Comparison of ENCODE assay signal across 9 mouse cellular contexts in the genomic region with DNA sequence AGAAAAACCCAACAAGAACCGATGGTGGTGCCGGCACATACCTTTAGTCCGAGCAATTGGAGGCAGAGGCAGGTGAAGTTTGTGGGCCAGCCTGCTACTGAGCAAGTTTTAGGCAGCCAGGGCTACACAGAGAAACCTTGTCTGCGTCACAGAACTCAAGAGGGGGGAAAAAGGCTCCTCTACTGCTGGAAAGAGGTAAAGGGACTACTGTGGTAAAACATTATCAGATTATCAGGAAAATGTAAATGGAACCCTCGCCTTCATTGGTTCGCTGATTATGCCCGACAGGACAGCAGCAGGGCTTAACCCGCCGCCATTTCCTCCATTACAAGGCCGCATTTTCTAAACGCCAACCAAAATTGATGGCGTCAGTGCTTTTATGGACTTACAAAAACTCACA. TPM values are rescaled to one million over a fixed set of nuclear protein-coding genes. Genes with fewer than 3 reads are reported as not detected.
A peak's percentile ranks its signal among the peaks of the same experiment; 100 is the strongest.
DNase-seq lines count a peak whose midpoint lies in the region; ATAC-seq and TF ChIP-seq lines count a peak whose summit lies in the region.
"Had no signal": no experiment of that assay in that cellular context is flagged by ENCODE, and none has a peak within 500 bp of the region (broad histone marks: within the 10 kb centered on the region; RNA-seq: fewer than 3 reads in every experiment).

No protein-coding gene starts in this region.

- H3K9ac ChIP-seq in forebrain, embryonic 16.5 days (replicated peaks; ENCODE audit: low read depth, low read length): peak overlapping the region; percentile 39; the same call in 1 of the 2 replicates
- peak overlapping the region; percentile 26; the same call in 1 of the 2 replicates for H3K9ac ChIP-seq in intestine, postnatal 0 days (ENCODE audit: low read depth, low read length)

- H3K36me3 ChIP-seq in kidney, adult 2 months (ENCODE audit: control insufficient read depth, insufficient read depth, low read length): no peaks in the 10 kb centered on the region
- no peaks in the 10 kb centered on the region for H3K36me3 ChIP-seq in forebrain, embryonic 16.5 days (ENCODE audit: control insufficient read depth, insufficient read depth)
- no peaks in the 10 kb centered on the region for H3K36me3 ChIP-seq in intestine, postnatal 0 days (ENCODE audit: control insufficient read depth, insufficient read depth)
- H3K36me3 ChIP-seq: G1E had no signal

- peak overlapping the region; percentile 89 for H3K27ac ChIP-seq in kidney, adult 2 months (ENCODE audit: insufficient read depth, low read depth, low read length)
- H3K27ac ChIP-seq in forebrain, embryonic 16.5 days (ENCODE audit: low read length): no peak overlapping the region; the same call in 1 of the 2 replicates
- peak overlapping the region; percentile 74; the same call in 1 of the 2 replicates for H3K27ac ChIP-seq in intestine, postnatal 0 days (ENCODE audit: low read depth, low read length)

- H3K4me1 ChIP-seq in kidney, adult 2 months (ENCODE audit: control insufficient read depth, insufficient read depth, low read length): no peaks in the 10 kb centered on the region
- H3K4me1 ChIP-seq in forebrain, embryonic 16.5 days (replicated peaks; ENCODE audit: control insufficient read depth, insufficient read depth, low read length): no peaks in the 10 kb centered on the region
- H3K4me1 ChIP-seq in intestine, postnatal 0 days (replicated peaks; ENCODE audit: control insufficient read depth, insufficient read depth, low read length): no peaks in the 10 kb centered on the region

- peak overlapping the region; percentile 97 for H3K4me3 ChIP-seq in kidney, adult 2 months (ENCODE audit: insufficient read depth, low read depth, low read length)
- H3K4me3 ChIP-seq in forebrain, embryonic 16.5 days (replicated peaks; ENCODE audit: low read length): peak overlapping the region; percentile 44
- peak overlapping the region; percentile 43 for H3K4me3 ChIP-seq in intestine, postnatal 0 days (ENCODE audit: low read depth, low read length)

- peak overlapping the region; percentile 43 for H3K4me2 ChIP-seq in forebrain, embryonic 16.5 days (ENCODE audit: low read length)
- peak overlapping the region; percentile 41 for H3K4me2 ChIP-seq in intestine, postnatal 0 days (replicated peaks; ENCODE audit: low read depth)

- peak; percentile 60 for ATAC-seq in forebrain, embryonic 16.5 days
- ATAC-seq in intestine, postnatal 0 days: no peak

- no peak for TF ChIP-seq POLR2A in kidney, adult 2 months (IDR thresholded peaks at IDR 0.05; ENCODE audit: low read depth, low read length)
- TF ChIP-seq POLR2A in brain, embryonic 14.5 days (IDR thresholded peaks at IDR 0.05; ENCODE audit: borderline replicate concordance, extremely low read depth, insufficient read depth, insufficient read length, poor library complexity, severe bottlenecking): no peak

- no peak for TF ChIP-seq CTCF in kidney, adult 2 months (conservative IDR thresholded peaks at IDR 0.05; ENCODE audit: insufficient read depth, insufficient read length, low read depth, low read length)
- TF ChIP-seq CTCF in brain, embryonic 14.5 days (IDR thresholded peaks at IDR 0.05; ENCODE audit: borderline replicate concordance, extremely low read depth, insufficient read depth, insufficient read length): no peak
- no peak for TF ChIP-seq CTCF in intestine, postnatal 0 days (IDR thresholded peaks at IDR 0.05; ENCODE audit: low read depth)

- H3K27me3 ChIP-seq in kidney, adult 2 months (replicated peaks; ENCODE audit: control insufficient read depth, insufficient read depth, low read length): no peaks in the 10 kb centered on the region
- H3K27me3 ChIP-seq in forebrain, embryonic 16.5 days (replicated peaks; ENCODE audit: control insufficient read depth, insufficient read depth, low read length): no peaks in the 10 kb centered on the region
- no peaks in the 10 kb centered on the region for H3K27me3 ChIP-seq in intestine, postnatal 0 days (replicated peaks; ENCODE audit: control insufficient read depth, insufficient read depth, low read length)

- WGBS in kidney, adult 2 months: 4% methylated on average over 12 of the region's 12 CpGs
- 0% methylated on average over 10 of the region's 12 CpGs for WGBS in forebrain, embryonic 16.5 days
- WGBS in intestine, postnatal 0 days: 0% methylated on average over 6 of the region's 12 CpGs

- DNase-seq in kidney, adult 2 months: peak; percentile 59
- no peak for DNase-seq in kidney, adult 11 months
- DNase-seq in brain, embryonic 14.5 days (ENCODE audit: low read depth): peak; percentile 14
- peak; percentile 11 for DNase-seq in lung, postnatal 14 days
- peak; percentile 0 for DNase-seq in retina, postnatal 7 days (ENCODE audit: low read depth, low spot score)
- no peak for DNase-seq in left cerebral cortex, adult 11 months (ENCODE audit: low spot score)

- H3K9me3 ChIP-seq in forebrain, embryonic 16.5 days (ENCODE audit: control insufficient read depth, low read length): no peaks in the 10 kb centered on the region
- no peaks in the 10 kb centered on the region for H3K9me3 ChIP-seq in intestine, postnatal 0 days (ENCODE audit: control insufficient read depth)
- H3K9me3 ChIP-seq: G1E had no signal

RNA-seq across cellular contexts. Expression of a gene that starts 0.7 kb away (rescaled TPM):
- polyA plus RNA-seq in kidney, adult 2 months (2012; rRNA removed): not detected in 2 replicates
- polyA plus RNA-seq in brain, embryonic 14.5 days (2012; rRNA removed): 7.6 and 10.3 TPM in 2 replicates
- 15.0 and 24.0 TPM in 2 replicates for polyA plus RNA-seq in forebrain, embryonic 16.5 days (2015; fragmentation: Nextera tagmentation; extraction: Ambion mirVana)
- not detected in 2 replicates for polyA plus RNA-seq in intestine, postnatal 0 days (2015; fragmentation: Nextera tagmentation; extraction: Ambion mirVana)
- polyA plus RNA-seq: G1E had no signal

RNA-seq across cellular contexts. Expression of a gene that starts 40.2 kb away (rescaled TPM):
- not detected in 2 replicates for polyA plus RNA-seq in kidney, adult 2 months (2012; rRNA removed)
- 6.0 and 8.3 TPM in 2 replicates for polyA plus RNA-seq in brain, embryonic 14.5 days (2012; rRNA removed)
- polyA plus RNA-seq in forebrain, embryonic 16.5 days (2015; fragmentation: Nextera tagmentation; extraction: Ambion mirVana): 7.5 and 9.7 TPM in 2 replicates
- not detected in 2 replicates for polyA plus RNA-seq in intestine, postnatal 0 days (2015; fragmentation: Nextera tagmentation; extraction: Ambion mirVana)
- polyA plus RNA-seq: G1E had no signal

Comparison
In these comparisons a context has a peak if more than half of its experiments do, and no peak if none do; other contexts are left out.
1. DNase-seq: peak in kidney, adult 2 months (single experiment), brain, embryonic 14.5 days (single experiment), lung, postnatal 14 days (single experiment) and retina, postnatal 7 days (single experiment); none in kidney, adult 11 months (single experiment) and left cerebral cortex, adult 11 months (single experiment).
2. H3K4me3 ChIP-seq: peak in every context shown above with its lines; median percentile 97 in kidney, adult 2 months; 44 in forebrain, embryonic 16.5 days; 43 in intestine, postnatal 0 days.